Mouse (Mus musculus): ENCODE results near the gene Arfgap2. TPM values are rescaled to one million over a fixed set of nuclear protein-coding genes. Genes with fewer than 3 reads are reported as not detected.
"Not testable (repeated sequence)": the region's sequence is repeated elsewhere in the genome, so short reads cannot be mapped to it uniquely, and the experiment has no call there.

Gene Arfgap2
- total RNA-seq (2021) (10 to 100 TPM; 89.3 to 92.3 TPM), polyA plus RNA-seq (2012; rRNA removed) (34.1 and 53.6 TPM in 2 replicates)
- long read RNA-seq, transcript Arfgap2-202 (16 exons, 3,068 nt): major isoform, 112 of 121 reads
- long read RNA-seq, partial matches to known transcripts: 3 of 121 reads
- long read RNA-seq, other reads (novel, unspliced or antisense): 2 of 121 reads

DNA sequence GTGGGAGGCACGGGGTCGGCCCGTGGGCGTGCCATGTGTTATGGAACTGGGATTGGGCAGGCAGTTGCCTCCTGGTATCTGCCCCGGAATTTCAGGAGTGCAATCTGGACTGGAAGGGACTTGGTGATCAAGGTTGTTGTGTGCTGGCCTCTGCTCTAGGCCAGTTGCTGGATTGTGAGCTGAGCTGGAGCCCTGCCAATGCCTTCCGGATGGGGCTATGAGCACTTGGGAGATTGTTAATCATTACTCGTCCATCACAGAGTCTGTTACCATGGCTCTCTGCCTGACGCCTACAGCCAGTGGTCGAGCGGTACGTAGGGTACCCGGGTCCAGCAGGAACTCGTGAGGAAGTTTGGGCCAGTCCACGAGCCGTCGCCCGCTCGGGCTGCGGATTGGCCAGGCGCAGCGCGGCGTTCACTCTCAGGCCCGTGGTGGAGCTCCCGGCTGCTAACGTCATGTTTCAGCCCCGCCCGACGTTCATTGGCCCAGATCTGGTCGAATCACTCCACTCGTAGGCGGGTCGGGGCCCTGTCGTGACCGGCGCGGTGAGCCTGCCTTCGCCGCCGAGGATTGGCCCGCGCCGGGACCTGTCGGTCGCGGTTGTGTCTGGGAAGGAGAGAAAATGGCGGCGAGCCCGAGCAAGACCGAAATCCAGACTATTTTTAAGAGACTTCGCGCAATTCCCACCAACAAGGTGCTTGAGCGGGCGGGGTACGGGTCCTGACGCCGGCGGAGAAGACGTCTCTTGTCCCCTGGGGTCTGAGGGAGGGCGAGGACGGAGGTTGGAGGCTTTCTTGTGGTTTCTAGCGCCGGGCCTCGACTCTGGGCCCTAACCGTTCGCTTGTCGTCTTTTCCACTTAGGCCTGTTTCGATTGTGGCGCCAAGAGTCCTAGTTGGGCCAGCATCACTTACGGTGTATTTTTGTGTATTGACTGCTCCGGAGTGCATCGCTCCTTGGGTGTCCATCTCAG is at the start of gene Arfgap2:
Arfgap2 (plus strand) TSS at position 264 of the 971 bp plus-strand sequence.
- DNase-seq: peak; percentile 100

DNA sequence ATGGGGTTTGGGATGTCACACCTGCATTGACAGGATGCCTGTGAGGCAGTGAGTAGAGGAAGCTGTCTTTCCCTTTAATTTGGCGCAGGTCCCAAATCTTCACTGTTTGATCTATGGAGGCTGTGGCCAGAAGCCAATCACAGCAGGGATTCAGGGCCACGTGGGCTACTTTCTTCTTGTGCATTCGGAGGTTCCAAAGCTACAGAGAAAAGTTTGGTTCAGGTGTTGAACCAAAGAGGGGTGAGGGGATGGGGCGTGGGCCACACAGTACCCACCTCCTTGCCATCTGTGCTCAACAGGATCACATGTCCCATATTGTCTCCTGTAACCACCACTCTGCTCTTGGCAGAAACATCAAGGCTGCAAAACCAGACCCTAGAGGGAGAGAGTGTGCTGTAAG is 47.7 kb upstream of the Arfgap2 start:
- no peak for DNase-seq

DNA sequence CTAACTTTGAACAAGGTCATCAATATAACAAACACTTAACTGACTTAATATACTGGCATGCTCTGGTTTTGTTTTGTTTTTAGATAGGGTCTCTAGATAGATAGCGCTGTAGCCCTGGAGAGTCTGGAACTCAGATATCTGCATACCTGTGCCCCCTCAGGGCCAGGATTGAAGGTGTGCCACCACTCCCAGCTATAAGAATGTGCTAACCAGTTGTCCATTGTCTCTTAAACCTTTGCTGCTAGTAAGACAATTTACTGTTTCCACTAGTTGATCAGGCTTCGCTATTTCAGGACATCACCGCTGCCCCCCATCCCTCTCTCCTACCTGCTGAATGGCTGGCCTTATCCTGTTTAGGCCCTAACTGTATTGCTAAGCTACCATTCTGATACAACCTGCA is 44.3 kb upstream of the Arfgap2 start:
- DNase-seq: no peak

- DNase-seq: no peak
Measured at GRCm38 (mm10) chr2:91223614-91224013, 41.2 kb upstream of the Arfgap2 start.

DNA sequence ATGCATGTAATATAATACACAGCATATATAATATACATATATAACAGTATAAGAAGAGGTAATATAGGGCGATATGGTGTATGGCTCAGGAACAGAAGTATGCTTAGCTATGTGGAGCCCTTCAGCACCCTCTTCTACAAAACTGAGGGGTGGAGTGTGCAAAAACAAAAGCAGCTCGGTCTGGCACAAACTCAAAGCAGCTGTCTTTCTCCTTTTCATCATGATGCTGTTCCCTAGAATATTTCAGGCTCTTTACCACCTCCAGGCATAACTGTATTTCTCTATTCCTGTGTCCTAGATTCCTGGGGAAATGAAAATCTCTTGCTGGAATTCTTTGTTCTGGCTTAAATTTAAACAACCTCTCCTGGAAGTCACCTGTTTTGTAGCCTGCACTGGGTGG is 35.0 kb upstream of the Arfgap2 start:
- DNase-seq: no peak

DNA sequence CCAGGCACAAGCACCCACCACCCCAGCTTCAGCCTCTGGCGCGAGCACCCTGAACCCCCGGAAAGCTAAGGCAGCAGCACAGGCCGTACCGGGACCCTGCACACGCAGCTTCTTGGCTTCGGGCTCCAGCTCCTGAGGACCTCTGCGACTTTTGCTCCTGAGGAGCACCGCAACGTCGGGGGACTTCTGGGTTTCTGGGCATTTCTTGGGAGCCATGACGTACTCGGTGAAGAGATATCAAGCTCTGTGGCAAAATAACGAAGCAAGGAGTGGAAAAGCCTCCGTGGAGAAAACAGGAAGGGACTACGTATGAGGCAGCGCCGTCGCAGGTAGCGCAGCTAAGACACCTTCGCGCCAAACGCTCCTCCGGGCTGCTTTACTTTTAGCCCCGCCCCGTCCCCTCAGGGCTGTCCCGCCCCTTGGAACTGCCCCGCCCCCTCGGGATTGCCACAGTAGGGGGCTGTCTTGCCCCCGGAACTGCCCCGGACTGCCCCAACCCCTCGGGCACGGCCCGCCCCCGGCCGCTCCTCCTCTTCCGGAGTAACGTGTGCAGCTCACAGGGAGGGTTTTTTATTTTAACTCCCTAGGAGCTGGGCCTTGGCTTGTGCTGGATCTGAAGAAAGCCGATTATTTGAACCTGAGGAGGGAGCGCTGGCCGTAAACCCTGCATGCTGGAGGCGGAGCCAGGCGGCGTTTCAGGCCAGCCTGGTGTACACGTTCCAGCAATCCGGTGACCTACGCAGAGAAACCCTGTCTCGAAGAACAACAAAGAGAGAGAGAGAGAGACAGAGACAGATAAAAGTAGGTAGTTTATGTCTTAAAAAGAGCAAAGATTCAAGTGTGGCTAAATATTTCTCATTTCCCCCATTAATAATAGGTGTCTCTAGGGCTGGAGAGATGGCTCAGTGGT is 27.9 kb upstream of the Arfgap2 start, which contains the start of gene Ddb2:
Ddb2 (minus strand) TSS at position 382 of the 910 bp plus-strand sequence.
- peak; percentile 97 for DNase-seq

DNA sequence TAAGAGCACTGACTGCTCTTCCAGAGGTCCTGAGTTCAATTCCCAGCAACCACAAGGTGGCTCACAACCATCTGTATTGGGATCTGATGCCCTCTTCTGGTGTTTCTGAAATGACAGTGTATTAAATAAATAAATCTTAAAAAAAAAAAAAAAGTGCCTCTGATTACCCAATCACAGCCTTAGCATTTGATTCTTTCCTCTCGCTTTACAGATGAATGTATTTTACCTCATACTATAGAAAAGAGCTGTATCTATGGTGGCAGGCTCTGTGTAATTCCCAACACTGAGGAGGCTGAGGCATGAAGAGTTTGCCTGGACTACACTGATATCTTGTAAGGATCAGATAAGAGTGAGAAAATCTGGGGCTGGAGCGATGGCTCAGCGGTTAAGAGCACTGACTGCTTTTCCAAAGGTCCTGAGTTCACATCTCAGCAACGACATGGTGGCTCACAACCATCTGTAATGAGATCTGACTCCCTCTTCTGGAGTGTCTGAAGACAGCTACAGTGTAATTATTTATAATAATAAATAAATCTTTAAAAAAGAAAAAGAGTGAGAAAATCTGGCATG is 27.2 kb upstream of the Arfgap2 start:
- not testable (repeated sequence) for DNase-seq

GRCm38 (mm10) chr2:91242547-91242946 is 22.2 kb upstream of the Arfgap2 start:
- DNase-seq: no peak

DNA sequence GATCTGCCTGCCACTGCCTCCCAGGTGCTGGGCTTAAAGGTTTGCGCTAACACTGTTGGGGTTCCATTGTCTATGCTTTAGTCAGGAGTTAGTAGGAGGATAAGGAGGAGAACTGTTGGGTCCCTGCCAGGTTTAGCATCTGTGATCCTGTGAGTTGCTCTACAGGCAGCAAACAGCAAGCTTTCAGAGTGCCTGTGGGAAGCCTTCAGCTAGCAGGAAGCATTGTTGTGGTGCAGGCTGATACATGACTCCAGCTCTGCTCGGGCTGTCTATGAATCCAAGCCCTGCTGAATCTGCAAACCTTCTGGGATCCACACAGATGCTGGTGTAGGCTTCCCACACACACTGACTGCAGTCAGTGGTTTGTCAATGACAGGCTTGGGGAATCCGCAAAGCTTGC is 21.4 kb upstream of the Arfgap2 start:
- DNase-seq: no peak

DNA sequence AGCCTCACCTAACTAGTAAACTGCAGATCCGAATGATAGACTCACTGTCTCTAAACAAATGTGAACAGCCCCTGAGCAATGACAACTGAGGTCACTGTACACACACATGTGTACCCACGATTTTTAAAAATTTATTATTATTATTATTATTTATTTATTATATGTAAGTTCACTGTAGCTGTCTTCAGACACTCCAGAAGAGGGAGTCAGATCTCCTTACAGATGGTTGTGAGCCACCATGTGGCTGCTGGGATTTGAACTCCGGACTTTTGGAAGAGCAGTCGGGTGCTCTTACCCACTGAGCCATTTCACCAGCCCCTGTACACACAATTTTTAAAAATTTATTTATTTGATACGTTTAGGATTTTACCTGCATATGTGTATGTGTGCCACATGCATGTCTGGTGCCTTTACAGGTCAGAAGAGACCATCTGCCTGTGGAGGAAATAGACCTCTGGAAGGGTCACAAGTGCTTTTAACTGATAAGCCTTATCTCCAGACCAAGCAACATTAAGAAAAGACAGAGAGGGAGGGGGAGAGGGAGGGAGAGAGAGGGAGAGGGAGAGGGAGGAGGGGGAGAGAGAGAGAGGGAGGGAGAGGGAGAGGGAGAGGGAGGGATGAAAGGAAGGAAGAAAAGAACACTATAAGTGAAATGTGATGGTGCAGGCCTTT is 20.1 kb upstream of the Arfgap2 start:
- DNase-seq: no peak

- DNase-seq: no peak
Measured at GRCm38 (mm10) chr2:91248366-91248765, 16.4 kb upstream of the Arfgap2 start.

DNA sequence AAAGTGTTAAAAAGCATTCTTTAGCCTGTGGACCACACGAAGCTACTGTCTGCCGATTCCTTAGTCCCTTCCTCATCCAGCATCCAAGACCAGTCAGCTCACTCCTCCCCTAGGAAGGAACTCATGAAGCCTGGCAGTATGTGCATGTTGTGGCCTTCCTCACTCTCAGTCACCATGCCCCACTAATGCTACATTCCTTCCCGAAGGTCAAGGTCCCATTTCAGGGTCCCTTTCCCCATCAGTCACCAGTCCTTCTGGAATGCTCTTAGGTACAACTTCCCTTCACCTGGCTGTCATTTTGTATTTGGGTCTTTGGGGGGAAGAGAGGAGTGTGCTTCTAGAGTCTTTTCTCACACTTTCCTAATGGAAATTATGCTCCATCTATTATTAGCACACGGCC is 12.8 kb upstream of the Arfgap2 start:
- peak; percentile 60 for DNase-seq

DNA sequence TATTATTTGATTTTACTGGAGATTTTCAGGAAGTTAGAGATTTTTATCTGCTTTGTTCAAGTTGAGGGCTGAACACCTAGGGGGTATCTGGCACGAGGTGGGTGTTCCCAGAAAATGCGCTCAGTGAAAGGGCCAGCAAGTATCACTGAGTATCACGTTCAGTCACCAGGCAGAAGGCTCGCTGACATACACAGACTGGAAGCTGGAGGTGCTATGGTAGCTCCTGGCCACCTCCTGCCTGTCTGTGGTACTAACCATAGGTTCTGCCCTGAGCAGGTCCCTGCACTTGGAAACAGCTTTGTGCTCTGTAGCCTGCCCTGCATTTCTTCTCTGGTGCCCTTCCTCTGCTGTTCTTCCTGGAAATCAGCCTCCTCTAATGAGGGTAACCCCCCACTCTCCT is 12.3 kb upstream of the Arfgap2 start:
- DNase-seq: no peak

GRCm38 (mm10) chr2:91254725-91255380 is 9.9 kb upstream of the Arfgap2 start:
- no peak for DNase-seq

GRCm38 (mm10) chr2:91255661-91256150 is 9.1 kb upstream of the Arfgap2 start, which contains the start of gene Pacsin3:
TSS of gene Pacsin3 (plus strand) at chr2:91255954.
- DNase-seq: no peak

GRCm38 (mm10) chr2:91256256-91257125 is 8.3 kb upstream of the Arfgap2 start:
- DNase-seq: peak; percentile 89

DNA sequence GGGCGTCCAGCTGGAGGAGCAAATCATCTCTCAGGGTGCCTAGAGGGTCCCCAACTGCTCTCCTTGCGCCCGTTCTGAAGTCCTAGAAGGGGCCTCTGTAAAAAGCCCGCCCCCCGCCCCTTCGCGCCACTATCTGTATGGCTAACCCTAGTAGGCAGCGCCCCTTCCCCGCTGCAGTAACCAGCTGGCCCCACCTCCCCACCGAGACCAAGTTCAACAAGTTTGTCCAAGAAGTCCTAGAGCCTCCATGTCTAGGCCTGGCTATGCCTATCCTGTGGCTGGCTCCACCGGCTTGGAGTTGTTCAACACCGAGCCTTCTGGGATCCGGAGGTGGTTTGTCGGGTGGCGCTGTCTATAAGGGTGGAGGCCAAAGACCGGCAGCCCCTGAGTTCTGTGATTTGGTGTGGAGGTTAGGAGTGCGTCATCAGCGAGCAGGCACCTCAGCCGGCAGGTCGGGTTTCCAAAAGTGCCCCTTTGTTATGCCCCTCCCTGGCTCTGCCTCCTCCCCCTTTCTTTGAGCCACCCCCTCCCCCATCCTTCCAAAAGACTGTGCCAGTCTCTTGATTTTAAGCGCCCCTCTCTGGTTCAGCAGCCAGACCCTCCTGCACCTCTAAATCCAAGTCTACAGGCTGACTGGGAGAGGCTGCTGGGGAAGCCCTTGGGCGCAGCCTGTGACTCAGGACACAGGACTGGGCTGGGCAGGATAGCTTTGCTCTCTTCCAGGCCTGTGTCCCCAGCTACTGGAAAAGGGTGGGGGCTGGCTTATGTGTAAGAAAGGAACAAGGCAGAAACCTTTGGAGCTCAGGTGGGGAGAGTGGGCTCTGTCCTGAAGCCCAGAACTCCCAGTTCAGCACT is 7.4 kb upstream of the Arfgap2 start:
- DNase-seq: peak; percentile 77

DNA sequence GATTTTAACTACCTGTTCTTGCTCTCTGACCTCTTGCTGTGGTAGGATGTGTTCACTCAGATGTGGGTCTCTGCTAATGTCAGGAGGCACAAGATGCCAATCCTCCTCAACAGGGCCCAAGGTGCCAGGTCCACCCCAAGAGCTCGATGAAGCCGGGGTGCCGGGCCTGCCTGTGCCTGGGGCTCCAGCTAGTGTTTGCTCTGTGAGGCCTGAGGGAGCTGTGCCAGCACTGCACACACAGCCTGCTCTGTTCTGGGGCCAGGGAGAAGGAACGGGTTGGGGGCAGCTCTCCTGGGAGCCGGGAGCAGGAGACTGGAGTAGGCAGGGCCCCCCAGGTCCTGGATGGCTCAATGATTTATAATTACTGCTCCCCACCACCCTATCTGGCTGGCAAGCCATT is 6.7 kb upstream of the Arfgap2 start:
- peak; percentile 67 for DNase-seq

Data from adrenal gland, adult 2 months (tissue).